Mouse (Mus musculus) embryonic stem cell, embryonic (primary cell): ENCODE data around the gene Nol4l.

Experiments used
- CTCF ChIA-PET, 4 experiments: fragments of 300-600 bp in 2 of 4; fragments of 350-600 bp in 2 of 4; sonication (Branson Sonifier 250); formaldehyde crosslinking; loops; one replicate each; lab custom pipeline; 2022; ENCODE audit warnings: inconsistent platforms in 2 of 4; lab: Charles Lee
- POLR2A ChIA-PET, 4 experiments: fragments of 300-600 bp in 2 of 4; fragments of 350-600 bp in 2 of 4; sonication (Branson Sonifier 250); formaldehyde crosslinking; loops; one replicate each; lab custom pipeline; 2022; ENCODE audit warnings: antibody characterized with exemption in 4 of 4, inconsistent platforms in 1 of 4; lab: Charles Lee

Nol4l gene

DNA sequence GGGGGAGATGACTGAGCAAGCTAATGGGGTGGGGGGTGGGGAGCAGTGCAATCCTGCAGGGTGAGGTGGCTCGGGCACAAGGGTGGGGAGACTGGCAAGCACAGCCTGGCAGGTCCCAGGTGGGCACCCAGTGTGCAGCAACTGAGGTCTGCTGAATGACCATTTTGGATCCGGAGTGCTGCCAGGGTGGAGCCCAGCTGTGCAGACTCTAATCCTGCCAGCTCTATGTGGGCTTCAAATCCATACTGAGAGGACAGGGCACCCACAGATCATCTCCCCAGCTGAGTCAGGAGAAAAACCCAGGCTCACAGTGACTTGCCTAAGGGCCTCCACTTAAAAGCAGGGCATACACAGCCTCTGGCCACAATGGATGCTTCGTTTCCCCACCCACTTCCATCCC, 21.4 kb downstream of the Nol4l start:
- ChIA-PET CTCF (interaction anchor here in 2 of 4 experiments (0.5 to 1.4 kb wide), 3 partner anchors 8 to 550 kb away, joined by 3 to 12 read pairs (median 3); no protein-coding TSS in a partner anchor), POLR2A (interaction anchor here in 3 of 4 experiments (0.6 to 1.9 kb wide), 8 partner anchors 8 to 122 kb away, joined by 3 to 5 read pairs (median 3); no protein-coding TSS in a partner anchor)

- ChIA-PET CTCF (interaction anchor here in 2 of 4 experiments (0.5 to 0.6 kb wide), 3 partner anchors 9 to 549 kb away, joined by 3 read pairs; no protein-coding TSS in a partner anchor), POLR2A (interaction anchor here in 1 of 4 experiments (1.5 kb wide), 1 partner anchor 9 kb away, joined by 5 read pairs; no protein-coding TSS in a partner anchor)
Measured at GRCm38 (mm10) chr2:153507969-153508368, 21.8 kb downstream of the Nol4l start.

DNA sequence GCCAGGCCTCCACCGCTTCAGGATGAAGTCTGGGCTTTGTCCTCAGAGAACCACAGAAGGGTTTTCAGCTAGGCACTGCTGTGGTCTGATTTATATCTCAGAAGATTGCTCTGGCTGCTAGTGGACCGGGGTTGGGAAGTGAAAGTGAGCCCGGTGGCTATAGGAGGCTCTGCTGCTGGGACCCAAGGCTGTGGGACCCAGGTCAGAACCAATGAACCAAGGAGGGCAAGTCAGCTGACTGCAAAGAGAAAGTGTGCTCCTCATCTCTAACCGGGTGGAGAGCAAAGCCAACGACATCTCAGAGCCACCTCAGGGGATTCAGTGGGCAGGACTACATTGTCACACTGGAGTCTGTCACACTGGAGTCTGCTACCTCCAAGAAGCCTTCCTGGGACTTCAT, 23.4 kb downstream of the Nol4l start:
- POLR2A ChIA-PET, result interaction anchor here in 1 of 4 experiments (1.3 kb wide), 2 partner anchors 13 to 19 kb away, joined by 4 to 5 read pairs; no protein-coding TSS in a partner anchor
- CTCF ChIA-PET, result no interaction called here

- ChIA-PET POLR2A (interaction anchor here (0.5 to 2.6 kb wide), 44 partner anchors 10 to 583 kb away, joined by 3 to 16 read pairs (median 4); partner anchors contain the start of gene Nol4l (in 1 of the 4)), CTCF (interaction anchor here (0.5 to 4.1 kb wide), 84 partner anchors 8 to 434 kb away, joined by 3 to 93 read pairs (median 4); partner anchors contain the start of gene Nol4l (in 2 of the 4))
Measured at GRCm38 (mm10) chr2:153499154-153499553, 30.6 kb downstream of the Nol4l start.

GRCm38 (mm10) chr2:153496898-153497297, 32.9 kb downstream of the Nol4l start:
- POLR2A ChIA-PET, result interaction anchor here in 2 of 4 experiments (0.9 to 1.2 kb wide), 5 partner anchors 12 to 87 kb away, joined by 3 to 5 read pairs (median 3); no protein-coding TSS in a partner anchor
- CTCF ChIA-PET, result interaction anchor here (0.6 to 1.1 kb wide), 5 partner anchors 12 to 107 kb away, joined by 3 to 4 read pairs (median 3); no protein-coding TSS in a partner anchor

DNA sequence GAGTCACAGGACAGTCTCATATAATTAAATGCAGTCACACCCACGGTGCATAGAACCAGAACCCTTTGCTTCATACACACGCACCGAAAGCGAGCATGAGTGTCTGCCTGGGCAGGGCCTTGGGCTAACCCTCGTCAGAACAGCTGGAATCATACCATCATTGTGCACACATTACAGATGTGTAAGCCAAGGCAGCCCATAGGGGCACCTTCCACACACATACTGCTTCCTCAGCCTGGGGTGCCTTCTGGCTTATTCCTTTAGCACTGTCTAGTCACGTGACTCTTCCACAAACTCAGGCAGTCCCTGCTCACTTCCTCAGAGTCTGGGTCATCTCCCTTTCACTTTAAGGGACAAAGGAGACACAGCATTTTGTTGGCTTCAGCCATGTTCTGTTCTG, 33.5 kb downstream of the Nol4l start:
- POLR2A ChIA-PET, result interaction anchor here in 2 of 4 experiments (0.7 to 1.7 kb wide), 7 partner anchors 13 to 97 kb away, joined by 3 to 6 read pairs (median 3); no protein-coding TSS in a partner anchor
- CTCF ChIA-PET, result interaction anchor here (0.6 to 1.1 kb wide), 5 partner anchors 13 to 107 kb away, joined by 3 to 4 read pairs (median 3); no protein-coding TSS in a partner anchor

DNA sequence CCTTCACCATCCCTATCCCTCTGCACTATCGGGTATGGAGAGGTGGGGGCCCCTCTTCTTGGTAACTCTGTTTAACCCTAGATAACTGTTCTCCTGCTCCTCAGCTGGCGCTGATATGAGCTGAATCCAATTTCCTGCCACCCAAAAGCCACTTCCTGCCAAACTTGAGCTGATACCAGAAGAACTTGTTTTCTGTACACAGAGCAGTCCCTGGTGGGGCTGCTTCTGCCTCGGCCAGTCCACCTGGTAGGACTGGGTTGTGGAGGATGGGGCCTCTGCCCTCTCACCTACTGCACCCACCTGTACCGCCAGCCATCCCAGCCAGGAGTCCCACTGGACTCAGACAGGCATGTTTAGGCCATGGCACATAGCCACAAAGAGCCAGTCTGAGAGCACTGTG, 34.0 kb downstream of the Nol4l start:
- CTCF ChIA-PET, result interaction anchor here in 1 of 4 experiments (0.6 kb wide), 1 partner anchor 17 kb away, joined by 3 read pairs; no protein-coding TSS in a partner anchor
- POLR2A ChIA-PET, result interaction anchor here in 2 of 4 experiments (0.7 to 1.7 kb wide), 5 partner anchors 18 to 97 kb away, joined by 3 to 6 read pairs (median 3); no protein-coding TSS in a partner anchor

GRCm38 (mm10) chr2:153495391-153495790, 34.4 kb downstream of the Nol4l start:
- CTCF ChIA-PET, result interaction anchor here in 1 of 4 experiments (0.6 kb wide), 1 partner anchor 18 kb away, joined by 3 read pairs; no protein-coding TSS in a partner anchor

GRCm38 (mm10) chr2:153494293-153494811, 35.4 kb downstream of the Nol4l start:
- ChIA-PET CTCF (interaction anchor here in 1 of 4 experiments (1.6 kb wide), 1 partner anchor 89 kb away, joined by 4 read pairs; no protein-coding TSS in a partner anchor), POLR2A (interaction anchor here in 2 of 4 experiments (0.7 to 1.7 kb wide), 4 partner anchors 55 to 98 kb away, joined by 3 to 6 read pairs (median 3); no protein-coding TSS in a partner anchor)

More at GRCm38 (mm10) chr2:153495391-153495790, 34.4 kb downstream of the Nol4l start:
- POLR2A ChIA-PET, result interaction anchor here in 1 of 4 experiments (0.7 to 1.7 kb wide), 3 partner anchors 33 to 97 kb away, joined by 3 to 6 read pairs (median 3); no protein-coding TSS in a partner anchor

GRCm38 (mm10) chr2:153493781-153494292, 35.9 kb downstream of the Nol4l start:
- ChIA-PET POLR2A (interaction anchor here in 2 of 4 experiments (0.7 to 1.3 kb wide), 4 partner anchors 18 to 93 kb away, joined by 3 to 6 read pairs (median 3); no protein-coding TSS in a partner anchor), CTCF (interaction anchor here in 2 of 4 experiments (0.6 to 1.6 kb wide), 2 partner anchors 90 to 159 kb away, joined by 3 to 4 read pairs; no protein-coding TSS in a partner anchor)

- ChIA-PET POLR2A (interaction anchor here in 2 of 4 experiments (0.7 to 1.3 kb wide), 4 partner anchors 18 to 93 kb away, joined by 3 to 6 read pairs (median 3); no protein-coding TSS in a partner anchor), CTCF (interaction anchor here in 2 of 4 experiments (0.6 to 1.6 kb wide), 2 partner anchors 90 to 159 kb away, joined by 3 to 4 read pairs; no protein-coding TSS in a partner anchor)
Measured at GRCm38 (mm10) chr2:153493393-153493731, 36.4 kb downstream of the Nol4l start.

DNA sequence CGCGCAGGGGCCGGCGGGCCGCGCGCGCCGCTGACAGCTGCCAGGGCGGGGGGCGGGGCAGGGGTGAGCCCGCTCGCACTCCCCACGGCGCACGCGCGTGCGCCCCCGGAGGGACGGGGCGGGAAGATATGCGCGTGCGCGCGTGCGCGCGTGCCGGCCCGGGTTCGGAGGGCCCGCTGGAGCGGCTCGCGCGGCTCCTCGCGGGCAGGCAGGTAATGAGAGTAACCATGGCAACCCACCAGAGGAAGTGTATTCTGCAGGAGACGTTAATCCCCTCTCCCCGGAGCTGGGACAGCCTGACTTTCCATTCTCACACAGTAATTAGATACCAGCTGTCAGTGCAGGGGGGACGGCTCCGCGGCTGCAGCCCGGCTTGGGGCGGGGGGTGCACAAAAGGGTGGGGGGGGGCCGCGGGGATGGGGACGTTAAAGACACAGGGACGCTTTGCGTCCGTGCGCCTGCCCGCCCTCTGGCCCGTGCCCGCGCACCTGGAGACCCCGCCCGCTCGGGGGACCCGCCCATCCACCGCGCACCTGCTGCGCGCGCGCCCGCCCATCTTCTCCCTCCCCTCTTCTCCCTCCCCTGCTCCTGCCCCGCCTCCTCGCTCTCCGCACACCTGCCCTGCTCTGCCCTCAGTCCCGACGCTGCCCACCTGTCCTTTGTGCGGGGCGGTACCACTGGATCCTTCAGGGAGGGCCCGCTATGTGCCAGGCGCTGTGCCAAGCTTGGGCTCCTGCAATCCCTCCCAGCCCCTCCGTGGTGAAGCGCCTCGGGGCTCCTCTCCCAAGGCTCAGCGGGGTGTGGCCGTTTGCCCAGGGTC, 37.0 kb downstream of the Nol4l start, which contains the start of gene 4930404H24Rik:
Gene 4930404H24Rik (plus strand): TSS at position 218 of the 820 bp plus-strand sequence.
- ChIA-PET CTCF (interaction anchor here (0.6 to 1.8 kb wide), 8 partner anchors 14 to 336 kb away, joined by 3 to 10 read pairs (median 4); no protein-coding TSS in a partner anchor), POLR2A (interaction anchor here in 3 of 4 experiments (0.5 to 1.3 kb wide), 11 partner anchors 8 to 1616 kb away, joined by 3 to 6 read pairs (median 3); no protein-coding TSS in a partner anchor)

DNA sequence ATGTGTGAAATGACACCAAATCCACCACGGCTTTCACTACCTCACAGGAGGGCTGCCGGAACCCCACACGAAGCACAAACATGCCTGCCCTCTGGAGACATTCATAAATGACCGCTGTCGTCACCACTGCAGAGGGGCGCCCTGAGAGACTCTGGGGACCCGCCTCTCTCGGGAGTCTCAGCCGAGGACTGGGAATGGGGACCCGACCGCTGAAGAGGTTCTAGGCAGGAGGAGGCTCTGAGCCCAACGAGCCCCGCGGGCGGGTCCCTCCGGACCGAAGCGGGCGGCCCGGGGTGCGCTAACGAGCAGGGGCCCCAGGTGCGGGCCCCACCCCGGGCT, 37.6 kb downstream of the Nol4l start:
- POLR2A ChIA-PET, result interaction anchor here in 3 of 4 experiments (0.5 to 1.3 kb wide), 9 partner anchors 8 to 1616 kb away, joined by 3 to 6 read pairs (median 3); no protein-coding TSS in a partner anchor
- CTCF ChIA-PET, result interaction anchor here (0.6 to 1.8 kb wide), 7 partner anchors 14 to 336 kb away, joined by 3 to 10 read pairs (median 4); no protein-coding TSS in a partner anchor

DNA sequence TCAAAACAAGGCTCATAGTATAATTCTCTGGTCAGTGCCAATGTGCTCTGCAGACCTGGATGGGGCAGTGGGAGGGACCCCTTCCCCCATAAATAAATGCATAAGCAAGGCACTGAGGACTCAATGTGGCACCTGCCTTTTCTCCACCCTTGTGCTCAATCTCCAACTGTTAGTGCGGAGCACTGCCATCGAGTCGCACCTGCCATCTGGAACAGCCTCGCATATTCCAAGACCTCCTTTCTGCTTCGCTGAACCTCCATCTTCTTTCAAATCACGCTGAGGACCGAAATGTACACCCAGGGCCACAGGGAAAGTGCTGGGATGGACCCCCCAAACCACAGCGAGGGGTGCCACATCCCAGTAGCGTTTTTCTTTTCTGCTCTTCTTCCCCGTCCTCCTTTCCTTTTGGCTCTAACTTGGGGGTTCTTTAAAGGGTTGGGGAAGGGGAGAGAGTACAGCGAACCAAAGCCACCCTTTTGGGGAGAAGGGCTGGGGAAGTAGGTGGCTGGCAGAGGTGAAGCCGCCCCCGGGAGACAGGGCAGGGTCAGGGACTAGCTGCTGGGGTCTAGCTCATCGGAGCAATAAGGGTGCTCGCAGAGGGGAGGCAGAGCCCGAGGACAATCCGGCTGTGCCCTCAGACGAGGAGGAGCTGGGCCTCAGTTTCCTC, 38.1 kb downstream of the Nol4l start:
- ChIA-PET CTCF (interaction anchor here in 3 of 4 experiments (0.6 to 1.8 kb wide), 5 partner anchors 13 to 335 kb away, joined by 3 to 10 read pairs (median 4); no protein-coding TSS in a partner anchor), POLR2A (interaction anchor here in 2 of 4 experiments (1.1 kb wide), 2 partner anchors 8 to 10 kb away, joined by 3 read pairs; no protein-coding TSS in a partner anchor)

GRCm38 (mm10) chr2:153490940-153491339, 38.8 kb downstream of the Nol4l start:
- POLR2A ChIA-PET, result no interaction called here
- CTCF ChIA-PET, result interaction anchor here in 1 of 4 experiments (0.5 kb wide), 1 partner anchor 44 kb away, joined by 3 read pairs; no protein-coding TSS in a partner anchor

DNA sequence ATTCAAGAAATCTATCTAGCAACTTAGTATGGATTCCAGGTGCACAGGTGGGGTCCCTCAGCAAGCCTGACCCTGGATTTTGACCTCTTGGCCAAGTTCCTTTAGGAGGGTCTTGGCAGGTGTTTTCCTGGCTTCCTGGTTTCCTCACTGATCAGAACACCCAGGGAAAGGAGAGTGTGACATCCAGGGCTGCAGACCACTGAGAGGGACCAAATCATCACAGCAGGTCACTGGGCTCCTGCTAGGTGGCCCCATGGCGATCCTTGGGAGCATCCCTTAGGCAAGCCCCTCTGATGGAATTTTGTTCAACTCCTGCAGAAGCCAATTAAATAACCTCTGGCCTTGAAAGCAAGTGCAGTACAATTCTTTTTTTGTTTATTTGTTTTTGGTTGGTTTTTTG, 39.7 kb downstream of the Nol4l start:
- ChIA-PET POLR2A (no interaction called here), CTCF (interaction anchor here in 1 of 4 experiments (0.5 kb wide), 1 partner anchor 45 kb away, joined by 3 read pairs; no protein-coding TSS in a partner anchor)
